Mouse (Mus musculus) adrenal gland, postnatal 36 days (tissue): ENCODE results near the gene Adamtsl3. TPM values are rescaled to one million over a fixed set of nuclear protein-coding genes. Genes with fewer than 3 reads are reported as not detected.
A peak's percentile ranks its signal among the peaks of the same experiment; 100 is the strongest.
"Not testable (repeated sequence)": the region's sequence is repeated elsewhere in the genome, so short reads cannot be mapped to it uniquely, and the experiment has no call there.

Experiments
- DNase-seq, 2 experiments: peaks; one replicate each; pipeline ENCODE4 v3.0.0; 2021; ENCODE audit warnings: mixed read lengths in 1 of 2
- total RNA-seq, 2 experiments: library from RNA; stranded (reverse); gene quantifications; 2 replicates each; pipeline ENCODE4 v1.2.3; 2021

The Adamtsl3 gene
- total RNA-seq, 2 experiments from 2014 or later, result 2.0 to 3.4 TPM

GRCm38 (mm10) chr7:82361127-82361526 lies 25.6 kb downstream of the Adamtsl3 start:
- no peak for DNase-seq

GRCm38 (mm10) chr7:82364567-82364966 lies 29.1 kb downstream of the Adamtsl3 start:
- DNase-seq, result no peak

- no peak for DNase-seq
Observed at GRCm38 (mm10) chr7:82366056-82366455, 30.6 kb downstream of the Adamtsl3 start.

GRCm38 (mm10) chr7:82366471-82366870 lies 31.0 kb downstream of the Adamtsl3 start:
- DNase-seq, result no peak

- no peak for DNase-seq
Observed at GRCm38 (mm10) chr7:82368047-82368446, 32.6 kb downstream of the Adamtsl3 start.

- DNase-seq, result no peak
Observed at GRCm38 (mm10) chr7:82370132-82370531, 34.6 kb downstream of the Adamtsl3 start.

GRCm38 (mm10) chr7:82371411-82371810 lies 35.9 kb downstream of the Adamtsl3 start:
- peak; percentile 5 to 52 for DNase-seq

- DNase-seq, result no peak
Observed at GRCm38 (mm10) chr7:82378311-82378710, 42.8 kb downstream of the Adamtsl3 start.

GRCm38 (mm10) chr7:82379765-82380164 lies 44.3 kb downstream of the Adamtsl3 start:
- no peak for DNase-seq

GRCm38 (mm10) chr7:82382843-82383535 lies 47.5 kb downstream of the Adamtsl3 start:
- no peak for DNase-seq

- DNase-seq, result no peak
Observed at GRCm38 (mm10) chr7:82383536-82383848, 48.0 kb downstream of the Adamtsl3 start.

GRCm38 (mm10) chr7:82387121-82387520 lies 51.6 kb downstream of the Adamtsl3 start:
- no peak for DNase-seq

GRCm38 (mm10) chr7:82394435-82395186 lies 59.1 kb downstream of the Adamtsl3 start:
- DNase-seq, result no peak

- no peak for DNase-seq
Observed at GRCm38 (mm10) chr7:82395239-82395638, 59.7 kb downstream of the Adamtsl3 start.

GRCm38 (mm10) chr7:82395751-82396512 lies 60.4 kb downstream of the Adamtsl3 start:
- no peak for DNase-seq

- no peak for DNase-seq
Observed at GRCm38 (mm10) chr7:82396869-82397268, 61.4 kb downstream of the Adamtsl3 start.

GRCm38 (mm10) chr7:82397632-82398031 lies 62.1 kb downstream of the Adamtsl3 start:
- DNase-seq, result no peak

- no peak for DNase-seq
Observed at GRCm38 (mm10) chr7:82405466-82406045, 70.1 kb downstream of the Adamtsl3 start.

GRCm38 (mm10) chr7:82410966-82411365 lies 75.5 kb downstream of the Adamtsl3 start:
- DNase-seq, result no peak

- no peak for DNase-seq
Observed at GRCm38 (mm10) chr7:82416653-82417052, 81.2 kb downstream of the Adamtsl3 start.

- no peak for DNase-seq
Observed at GRCm38 (mm10) chr7:82417053-82417452, 81.6 kb downstream of the Adamtsl3 start.

- DNase-seq, result not testable (repeated sequence)
Observed at GRCm38 (mm10) chr7:82420329-82421052, 85.0 kb downstream of the Adamtsl3 start.
